8 mouse cellular contexts compared by ENCODE assay signal in genomic region chr17:21383391-21384056, GRCm38 (mm10). TPM values are rescaled to one million over a fixed set of nuclear protein-coding genes. Genes with fewer than 3 reads are reported as not detected.
DNase-seq lines count a peak whose midpoint lies in the region; ATAC-seq and TF ChIP-seq lines count a peak whose summit lies in the region.

TSS of gene Zfp677 (plus strand) at chr17:21383748.

- H3K4me1 ChIP-seq in limb, embryonic 14.5 days (ENCODE audit: control insufficient read depth, insufficient read depth, low read length), result 0 out of 2 replicates have a peak, but pooled peaks cover 4% of the 10 kb centered on the region
- peaks cover 9% of the 10 kb centered on the region for H3K4me1 ChIP-seq in midbrain, embryonic 16.5 days (ENCODE audit: control insufficient read depth, insufficient read depth, low read length)
- H3K4me1 ChIP-seq in spleen, adult 2 months (ENCODE audit: control insufficient read depth, insufficient read depth, insufficient read length), result no peaks in the 10 kb centered on the region; the same call in 1 of the 2 replicates

- H3K9ac ChIP-seq in limb, embryonic 14.5 days (ENCODE audit: low read depth, low read length, severe bottlenecking), result peak within 1 kb of the TSS; percentile 47
- peak within 1 kb of the TSS; percentile 65 for H3K9ac ChIP-seq in midbrain, embryonic 16.5 days (ENCODE audit: low read depth, low read length)

- peak within 1 kb of the TSS; percentile 79 for H3K4me2 ChIP-seq in limb, embryonic 14.5 days (replicated peaks; ENCODE audit: low read depth, low read length, severe bottlenecking)
- peak within 1 kb of the TSS; percentile 63 for H3K4me2 ChIP-seq in midbrain, embryonic 16.5 days (ENCODE audit: low read length)

- DNase-seq in 416B (ENCODE audit: low read depth), result peak; percentile 87
- peak; percentile 78 for DNase-seq in brain, adult 2 months (ENCODE audit: low read depth, low spot score)
- DNase-seq in heart, adult 9 months (ENCODE audit: low spot score in 2 of 2), result peak; percentile 71 to 73
- peak; percentile 70 for DNase-seq in kidney, adult 9 months
- DNase-seq in limb, embryonic 14.5 days (ENCODE audit: low spot score), result peak; percentile 62
- DNase-seq in spleen, adult 2 months (ENCODE audit: low read depth in 1 of 2, low spot score in 2 of 2), result peak; percentile 72 to 82

- H3K9me3 ChIP-seq in limb, embryonic 14.5 days (ENCODE audit: control insufficient read depth, low read length), result no peaks in the 10 kb centered on the region
- H3K9me3 ChIP-seq in midbrain, embryonic 16.5 days (replicated peaks; ENCODE audit: control insufficient read depth, low read length, poor library complexity, severe bottlenecking), result no peaks in the 10 kb centered on the region

- 7% methylated on average over 20 of the region's 20 CpGs for WGBS in limb, embryonic 14.5 days
- 6% methylated on average over 20 of the region's 20 CpGs for WGBS in midbrain, embryonic 16.5 days
- WGBS in spleen, adult 2 months, result 3% methylated on average over 20 of the region's 20 CpGs

- peak within 1 kb of the TSS; percentile 50 for H3K4me3 ChIP-seq in limb, embryonic 14.5 days (replicated peaks; ENCODE audit: low read length)
- peak within 1 kb of the TSS; percentile 48 for H3K4me3 ChIP-seq in midbrain, embryonic 16.5 days (ENCODE audit: low read depth, low read length)
- H3K4me3 ChIP-seq in spleen, adult 2 months (ENCODE audit: extremely low read depth, insufficient read depth, insufficient read length), result peak within 1 kb of the TSS; percentile 67

- TF ChIP-seq CTCF in spleen, adult 2 months (IDR thresholded peaks at IDR 0.05; ENCODE audit: extremely low read depth, insufficient read depth, insufficient read length, insufficient replicate concordance), result peak; percentile 16; the same call in 1 of the 2 replicates

- no peak for TF ChIP-seq POLR2A in limb, embryonic 14.5 days (IDR thresholded peaks at IDR 0.05; ENCODE audit: borderline replicate concordance, extremely low read depth, insufficient read depth, insufficient read length)
- TF ChIP-seq POLR2A in spleen, adult 2 months (IDR thresholded peaks at IDR 0.05; ENCODE audit: low read depth, low read length), result peak; percentile 26

- H3K36me3 ChIP-seq in limb, embryonic 14.5 days (ENCODE audit: control insufficient read depth, insufficient read depth, low read length), result no peaks in the 10 kb centered on the region
- no peaks in the 10 kb centered on the region for H3K36me3 ChIP-seq in midbrain, embryonic 16.5 days (ENCODE audit: control insufficient read depth, insufficient read depth, low read length)
- no peaks in the 10 kb centered on the region for H3K36me3 ChIP-seq in spleen, adult 2 months (ENCODE audit: control insufficient read depth, insufficient read depth, low read length)

- ATAC-seq in erythroblast, adult 5-6 weeks (replicated peaks; ENCODE audit: low FRiP score, poor library complexity, severe bottlenecking), result peak; percentile 98
- peak; percentile 98 for ATAC-seq in limb, embryonic 14.5 days (ENCODE audit: low FRiP score, low read depth)
- ATAC-seq in midbrain, embryonic 16.5 days, result peak; percentile 99

- H3K27ac ChIP-seq in limb, embryonic 14.5 days (replicated peaks; ENCODE audit: low read depth, low read length), result 0 out of 2 replicates have a peak within 1 kb of the TSS, but pooled peaks have one; percentile 8
- peak within 1 kb of the TSS; percentile 43; the same call in 1 of the 2 replicates for H3K27ac ChIP-seq in midbrain, embryonic 16.5 days (ENCODE audit: low read length)
- peak within 1 kb of the TSS; percentile 78 for H3K27ac ChIP-seq in spleen, adult 2 months (ENCODE audit: insufficient read depth, low read length)

- H3K27me3 ChIP-seq in limb, embryonic 14.5 days (ENCODE audit: control insufficient read depth, insufficient read depth, low read length), result no peaks in the 10 kb centered on the region
- H3K27me3 ChIP-seq in midbrain, embryonic 16.5 days (ENCODE audit: control insufficient read depth, insufficient read depth, low read depth, low read length), result no peaks in the 10 kb centered on the region
- H3K27me3 ChIP-seq in spleen, adult 2 months (ENCODE audit: control insufficient read depth, insufficient read depth, low read length), result 0 out of 2 replicates have a peak, but pooled peaks cover 1% of the 10 kb centered on the region

RNA-seq across cellular contexts. Expression of gene Zfp677, which starts in this region (rescaled TPM):
- 1.7 and 2.9 TPM in 2 replicates for total RNA-seq in erythroblast, adult 5-6 weeks (2015; ENCODE audit: low replicate concordance)
- total RNA-seq in erythroblast, adult 5-6 weeks (2017; ENCODE audit: low replicate concordance), result 2.1 and 4.1 TPM in 2 replicates
- polyA plus RNA-seq in limb, embryonic 14.5 days (2012; rRNA removed), result 1.7 and 2.6 TPM in 2 replicates
- polyA plus RNA-seq in limb, embryonic 14.5 days (2014; fragmentation: Nextera tagmentation; extraction: Ambion mirVana), result 4.7 and 4.9 TPM in 2 replicates
- polyA plus RNA-seq in midbrain, embryonic 16.5 days (2015; fragmentation: Nextera tagmentation; extraction: Ambion mirVana), result 5.8 and 6.1 TPM in 2 replicates
- polyA plus RNA-seq in spleen, adult 2 months (2012; rRNA removed), result 0.26 and 0.30 TPM in 2 replicates

Comparison
In these comparisons a context has a peak if more than half of its experiments do, and no peak if none do; other contexts are left out.
1. Peak in every context shown above with its lines: DNase-seq, ATAC-seq, H3K4me3 ChIP-seq and H3K27ac ChIP-seq.
2. Peak in DNase-seq, H3K4me3 ChIP-seq and H3K27ac ChIP-seq in spleen, adult 2 months; RNA of the gene not detected or under 1 TPM.
3. H3K27ac ChIP-seq: peak in every context shown above with its lines; median percentile 78 in spleen, adult 2 months; 43 in midbrain, embryonic 16.5 days; 8 in limb, embryonic 14.5 days.